Mouse (Mus musculus) heart, embryonic 14.5 days (tissue): ENCODE results near the gene Plekha7. TPM values are rescaled to one million over a fixed set of nuclear protein-coding genes. Genes with fewer than 3 reads are reported as not detected.
A peak's percentile ranks its signal among the peaks of the same experiment; 100 is the strongest.

Source experiments
- ATAC-seq: fragments of 200-750 bp; cut with Nextera tagmentation; 2 replicates; pipeline ENCODE4 v1.8.0; 2017; ENCODE audit warnings: low read depth, moderate TSS enrichment; ENCODE audit not compliant: insufficient number of reproducible peaks, insufficient read depth, low FRiP score
- H3K27ac ChIP-seq, 2 experiments: fragments of 200-500 bp in 1 of 2; fragments of 300-500 bp in 1 of 2; sonication (generic) in 1 of 2; replicated peaks in 1 of 2; 2 replicates each; pipeline ENCODE4 v1.5.1; 2012 to 2014; ENCODE audit warnings: low read depth in 2 of 2, low read length in 2 of 2, control low read depth in 1 of 2, mild to moderate bottlenecking in 1 of 2, mixed read lengths in 1 of 2; ENCODE audit not compliant: control insufficient read depth in 1 of 2, insufficient read depth in 1 of 2
- H3K27me3 ChIP-seq: fragments of 300-500 bp; sonication (generic); 2 replicates; pipeline ENCODE4 v1.6.1; 2014; ENCODE audit warnings: mild to moderate bottlenecking, low read length, control low read depth; ENCODE audit not compliant: control insufficient read depth, insufficient read depth
- H3K36me3 ChIP-seq: fragments of 300-500 bp; sonication (generic); 2 replicates; pipeline ENCODE4 v1.6.1; 2014; ENCODE audit warnings: mild to moderate bottlenecking, control low read depth, low read length, mixed read lengths; ENCODE audit not compliant: control insufficient read depth, insufficient read depth
- H3K4me1 ChIP-seq, 2 experiments: fragments of 200-500 bp in 1 of 2; fragments of 300-500 bp in 1 of 2; sonication (generic) in 1 of 2; 2 replicates each; pipeline ENCODE4 v1.6.1; 2012 to 2014; ENCODE audit warnings: low read length in 2 of 2, control low read depth in 1 of 2, mixed read lengths in 1 of 2; ENCODE audit not compliant: control insufficient read depth in 2 of 2, insufficient read depth in 2 of 2
- H3K4me2 ChIP-seq: fragments of 300-500 bp; sonication (generic); 2 replicates; pipeline ENCODE4 v1.6.1; 2014; ENCODE audit warnings: mild to moderate bottlenecking, low read length
- H3K4me3 ChIP-seq, 2 experiments: fragments of 200-500 bp in 1 of 2; fragments of 300-500 bp in 1 of 2; sonication (generic) in 1 of 2; 2 replicates each; pipeline ENCODE4 v1.5.1; 2012 to 2014; ENCODE audit warnings: low read length in 2 of 2, mild to moderate bottlenecking in 2 of 2, control low read depth in 1 of 2, low read depth in 1 of 2, moderate library complexity in 1 of 2; ENCODE audit not compliant: control insufficient read depth in 1 of 2, insufficient read depth in 1 of 2
- H3K9ac ChIP-seq: fragments of 300-500 bp; sonication (generic); 2 replicates; pipeline ENCODE4 v1.6.1; 2014; ENCODE audit warnings: mild to moderate bottlenecking, low read length
- H3K9me3 ChIP-seq: fragments of 300-500 bp; sonication (generic); 2 replicates; pipeline ENCODE4 v1.6.1; 2016; ENCODE audit warnings: low read length, control low read depth; ENCODE audit not compliant: control insufficient read depth
- WGBS: fragments of 180-500 bp; shearing (Covaris S2); extraction: QIAGEN DNeasy Blood & Tissue Kit; methylation state at CpG from one replicate; pipeline ENCODE4 v1.1.7; 2014; 5-methylcytosine and 5-hydroxymethylcytosine counted together
- polyA plus RNA-seq: library from polyadenylated mRNA; unstranded; fragments of >200 nt; fragmentation: Nextera tagmentation; extraction: Ambion mirVana; gene quantifications from 2 replicates; pipeline ENCODE4 v1.2.1, GENCODE M21; 2014

The Plekha7 gene
- polyA plus RNA-seq, 1 experiment from 2014 or later, result 26.1 TPM

GRCm38 (mm10) chr7:116191138-116191537 is 117.0 kb downstream of the Plekha7 start:
- peak; percentile 77 for ATAC-seq
- Histone ChIP-seq H3K9ac (0 out of 2 replicates have a peak overlapping the region, but pooled peaks have one; percentile 31), H3K9me3 (no peaks in the 10 kb centered on the region), H3K4me3 (no peak overlapping the region), H3K27ac (peak overlapping the region; percentile 90 to 92), H3K4me1 (peaks cover 69 to 90% of the 10 kb centered on the region in 2 experiments), H3K4me2 (peak overlapping the region; percentile 24), H3K36me3 (peaks cover 5% of the 10 kb centered on the region; the same call in 1 of the 2 replicates), H3K27me3 (no peaks in the 10 kb centered on the region)
- 27% methylated on average over 3 of the region's 3 CpGs for WGBS

GRCm38 (mm10) chr7:116189708-116190107 is 118.5 kb downstream of the Plekha7 start:
- no peak for ATAC-seq
- H3K4me2 ChIP-seq, result peak overlapping the region; percentile 36
- H3K27ac ChIP-seq, result peak overlapping the region; percentile 58 to 90
- H3K9me3 ChIP-seq, result no peaks in the 10 kb centered on the region
- WGBS, result 7% methylated on average over 9 of the region's 9 CpGs
- H3K27me3 ChIP-seq, result no peaks in the 10 kb centered on the region
- H3K4me1 ChIP-seq, result peaks cover 68 to 89% of the 10 kb centered on the region in 2 experiments
- H3K36me3 ChIP-seq, result peaks cover 5% of the 10 kb centered on the region; the same call in 1 of the 2 replicates
- H3K4me3 ChIP-seq, result no peak overlapping the region
- 0 out of 2 replicates have a peak overlapping the region, but pooled peaks have one; percentile 13 for H3K9ac ChIP-seq

- H3K4me3 ChIP-seq, result no peak overlapping the region
- H3K9me3 ChIP-seq, result no peaks in the 10 kb centered on the region
- H3K4me1 ChIP-seq, result peaks cover 68 to 89% of the 10 kb centered on the region in 2 experiments
- 71% methylated on average over 5 of the region's 5 CpGs for WGBS
- no peak overlapping the region for H3K4me2 ChIP-seq
- H3K36me3 ChIP-seq, result peaks cover 5% of the 10 kb centered on the region; the same call in 1 of the 2 replicates
- H3K27me3 ChIP-seq, result no peaks in the 10 kb centered on the region
- no peak overlapping the region for H3K9ac ChIP-seq
- ATAC-seq, result no peak
- H3K27ac ChIP-seq, result peak overlapping the region in 1 of 2 experiments; percentile 90; a peak in 2 of 4 replicates
Observed at GRCm38 (mm10) chr7:116188391-116188790, 119.8 kb downstream of the Plekha7 start.

- peak overlapping the region; percentile 34 to 69; a peak in 3 of 4 replicates for H3K27ac ChIP-seq
- H3K9ac ChIP-seq, result no peak overlapping the region
- H3K27me3 ChIP-seq, result no peaks in the 10 kb centered on the region
- H3K4me2 ChIP-seq, result no peak overlapping the region
- H3K4me3 ChIP-seq, result no peak overlapping the region
- peaks cover 64 to 88% of the 10 kb centered on the region in 2 experiments for H3K4me1 ChIP-seq
- WGBS, result 28% methylated on average over 3 of the region's 3 CpGs
- H3K36me3 ChIP-seq, result peaks cover 5% of the 10 kb centered on the region; the same call in 1 of the 2 replicates
- ATAC-seq, result no peak
- no peaks in the 10 kb centered on the region for H3K9me3 ChIP-seq
Observed at GRCm38 (mm10) chr7:116187521-116187920, 120.7 kb downstream of the Plekha7 start.

GRCm38 (mm10) chr7:116186847-116187246 is 121.3 kb downstream of the Plekha7 start:
- Histone ChIP-seq H3K36me3 (peaks cover 5% of the 10 kb centered on the region; the same call in 1 of the 2 replicates), H3K27me3 (no peaks in the 10 kb centered on the region), H3K9ac (no peak overlapping the region), H3K4me1 (peaks cover 67 to 89% of the 10 kb centered on the region in 2 experiments), H3K9me3 (no peaks in the 10 kb centered on the region), H3K4me3 (no peak overlapping the region), H3K4me2 (no peak overlapping the region; the same call in 1 of the 2 replicates), H3K27ac (peak overlapping the region; percentile 46 to 69; a peak in 3 of 4 replicates)
- WGBS, result 72% methylated on average over 1 of the region's 1 CpGs
- ATAC-seq, result no peak

GRCm38 (mm10) chr7:116186156-116186555 is 122.0 kb downstream of the Plekha7 start:
- H3K9ac ChIP-seq, result peak overlapping the region; percentile 34; the same call in 1 of the 2 replicates
- H3K27ac ChIP-seq, result peak overlapping the region; percentile 46 to 69
- no peak for ATAC-seq
- H3K4me3 ChIP-seq, result no peak overlapping the region
- peaks cover 5% of the 10 kb centered on the region; the same call in 1 of the 2 replicates for H3K36me3 ChIP-seq
- peak overlapping the region; percentile 16; the same call in 1 of the 2 replicates for H3K4me2 ChIP-seq
- 30% methylated on average over 5 of the region's 5 CpGs for WGBS
- no peaks in the 10 kb centered on the region for H3K27me3 ChIP-seq
- H3K9me3 ChIP-seq, result no peaks in the 10 kb centered on the region
- H3K4me1 ChIP-seq, result peaks cover 66 to 89% of the 10 kb centered on the region in 2 experiments

- 42% methylated on average over 11 of the region's 11 CpGs for WGBS
- no peak for ATAC-seq
- H3K4me2 ChIP-seq, result no peak overlapping the region
Observed at GRCm38 (mm10) chr7:116184358-116185057, 123.7 kb downstream of the Plekha7 start.

More at GRCm38 (mm10) chr7:116184358-116185057, 123.7 kb downstream of the Plekha7 start:
- Histone ChIP-seq H3K9me3 (no peaks in the 10 kb centered on the region), H3K9ac (peak overlapping the region; percentile 25; the same call in 1 of the 2 replicates), H3K27ac (peak overlapping the region; percentile 15 to 54), H3K4me1 (peaks cover 57 to 78% of the 10 kb centered on the region in 2 experiments), H3K27me3 (no peaks in the 10 kb centered on the region), H3K36me3 (peaks cover 16% of the 10 kb centered on the region), H3K4me3 (no peak overlapping the region)
